Mouse (Mus musculus): ENCODE results near the gene Krtap10-4.

DNA sequence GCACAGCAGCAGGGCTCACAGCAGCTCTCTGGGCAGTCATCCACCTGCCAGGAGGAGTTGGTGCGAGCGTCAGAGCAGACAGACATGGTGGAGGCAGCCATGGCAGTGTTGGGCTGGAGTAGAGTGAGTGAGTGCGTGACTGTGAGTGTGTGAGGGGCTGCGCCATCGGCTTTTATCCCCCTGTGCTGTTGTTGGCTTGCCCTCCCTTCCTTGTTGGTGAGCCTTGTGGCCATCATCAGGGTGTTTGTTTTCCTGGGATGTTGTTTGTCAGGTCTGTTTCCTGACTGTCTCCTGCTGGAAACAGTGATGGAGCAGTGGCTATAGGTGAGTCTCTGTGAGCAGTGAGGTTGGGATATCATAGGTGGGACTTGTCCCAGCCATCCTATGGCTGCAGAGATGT lies 15.2 kb downstream of the Krtap10-4 start, which contains the start of gene Gm9507:
- no peak for TF ChIP-seq GATA1 (IDR thresholded peaks at IDR 0.05; ENCODE audit: borderline replicate concordance, low read length)
- no peak for TF ChIP-seq FLI1 (IDR thresholded peaks at IDR 0.05; ENCODE audit: low read length)

Measured in megakaryocyte, embryonic 14.5 days (primary cell).